In the genomic region with DNA sequence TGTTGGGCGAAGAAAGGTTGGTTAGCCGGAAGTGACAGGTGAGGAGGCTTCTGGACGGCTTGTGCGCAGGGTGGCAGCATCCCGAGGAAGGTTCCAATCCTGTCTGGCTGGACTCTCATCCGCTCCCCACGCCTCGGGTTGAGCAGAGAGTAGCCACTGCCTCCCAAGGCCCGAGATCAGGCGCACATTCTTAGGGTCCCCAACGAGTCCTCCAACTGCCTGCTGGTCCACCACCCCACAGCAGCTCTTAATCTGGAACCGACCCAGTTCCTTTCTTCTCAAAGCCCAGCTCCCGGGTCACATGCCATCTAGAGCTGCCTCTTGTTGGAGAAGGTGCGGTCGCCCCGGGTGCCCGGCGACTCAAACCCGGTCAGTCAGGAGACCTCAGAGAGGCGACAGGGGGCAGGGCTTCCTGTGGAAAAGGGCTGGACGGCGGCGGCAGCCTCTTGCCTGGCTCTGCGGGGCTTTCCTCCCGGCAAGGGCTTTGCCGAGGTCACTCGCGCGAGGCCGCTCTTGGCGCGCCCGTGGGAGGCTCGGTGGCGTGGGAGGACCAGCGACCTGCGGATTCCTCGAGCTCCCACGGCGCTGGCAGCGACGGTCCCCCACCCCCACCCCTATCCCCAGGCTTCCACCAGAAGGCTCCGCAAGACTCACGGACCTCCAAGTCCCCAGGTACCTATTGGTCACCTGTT, we compare ENCODE assay signal across 8 mouse cellular contexts. TPM values are rescaled to one million over a fixed set of nuclear protein-coding genes. Genes with fewer than 3 reads are reported as not detected.
A peak's percentile ranks its signal among the peaks of the same experiment; 100 is the strongest.
DNase-seq lines count a peak whose midpoint lies in the region; ATAC-seq and TF ChIP-seq lines count a peak whose summit lies in the region.

A gene (plus strand): TSS at position 306 of the 692 bp plus-strand sequence.

- H3K4me1 ChIP-seq in embryonic facial prominence, embryonic 12.5 days = peaks cover 11% of the 10 kb centered on the region
- peaks cover 7% of the 10 kb centered on the region for H3K4me1 ChIP-seq in liver, adult 2 months (ENCODE audit: control insufficient read depth, insufficient read depth, low read length)
- H3K4me1 ChIP-seq in midbrain, postnatal 0 days (ENCODE audit: insufficient read depth, low read length) = peaks cover 10% of the 10 kb centered on the region; the same call in 1 of the 2 replicates

- H3K79me2 ChIP-seq in liver, adult 2 months (ENCODE audit: control insufficient read depth, insufficient read depth, low read length) = peaks cover 3% of the 10 kb centered on the region; the same call in 1 of the 2 replicates

- 0 out of 2 replicates have a peak within 1 kb of the TSS, but pooled peaks have one; percentile 11 for H3K27ac ChIP-seq in embryonic facial prominence, embryonic 12.5 days
- H3K27ac ChIP-seq in liver, adult 2 months (replicated peaks; ENCODE audit: insufficient read depth, low read depth, low read length) = peak within 1 kb of the TSS; percentile 72
- no peak within 1 kb of the TSS for H3K27ac ChIP-seq in midbrain, postnatal 0 days (ENCODE audit: low read depth, low read length)

- 2% methylated on average over 37 of the region's 44 CpGs for WGBS in embryonic facial prominence, embryonic 12.5 days
- WGBS in liver, adult 2 months = 2% methylated on average over 40 of the region's 44 CpGs
- WGBS in midbrain, postnatal 0 days = under 1% methylated on average over 42 of the region's 44 CpGs

- 0 out of 2 replicates have a peak, but pooled peaks have one; percentile 9 for TF ChIP-seq CTCF in liver, adult 2 months (IDR thresholded peaks at IDR 0.05; ENCODE audit: low read depth, low read length)
- no peak for TF ChIP-seq CTCF in midbrain, postnatal 0 days (IDR thresholded peaks at IDR 0.05)

- H3K9ac ChIP-seq in embryonic facial prominence, embryonic 12.5 days = peak within 1 kb of the TSS; percentile 62
- peak within 1 kb of the TSS; percentile 72 for H3K9ac ChIP-seq in liver, adult 2 months (ENCODE audit: low read depth, low read length)
- H3K9ac ChIP-seq in midbrain, postnatal 0 days (replicated peaks; ENCODE audit: low read length, poor library complexity, severe bottlenecking) = peak within 1 kb of the TSS; percentile 50

- H3K27me3 ChIP-seq in embryonic facial prominence, embryonic 12.5 days = peaks cover 31% of the 10 kb centered on the region
- no peaks in the 10 kb centered on the region for H3K27me3 ChIP-seq in liver, adult 2 months (ENCODE audit: control insufficient read depth, insufficient read depth, low read length)
- H3K27me3 ChIP-seq in midbrain, postnatal 0 days (ENCODE audit: insufficient read depth, low read length) = peaks cover 14% of the 10 kb centered on the region

- H3K4me2 ChIP-seq in embryonic facial prominence, embryonic 12.5 days (replicated peaks) = peak within 1 kb of the TSS; percentile 99
- H3K4me2 ChIP-seq in midbrain, postnatal 0 days (ENCODE audit: low read depth, low read length, poor library complexity, severe bottlenecking) = peak within 1 kb of the TSS; percentile 99

- no peaks in the 10 kb centered on the region for H3K9me3 ChIP-seq in embryonic facial prominence, embryonic 12.5 days
- H3K9me3 ChIP-seq in midbrain, postnatal 0 days (ENCODE audit: low read length) = no peaks in the 10 kb centered on the region

- peak; percentile 43; the same call in 1 of the 2 replicates for TF ChIP-seq POLR2A in liver, adult 2 months (IDR thresholded peaks at IDR 0.05; ENCODE audit: extremely low read depth, insufficient read depth, low read length)

- H3K36me3 ChIP-seq in embryonic facial prominence, embryonic 12.5 days = no peaks in the 10 kb centered on the region
- no peaks in the 10 kb centered on the region for H3K36me3 ChIP-seq in liver, adult 2 months (ENCODE audit: control insufficient read depth, insufficient read depth, low read length)
- no peaks in the 10 kb centered on the region for H3K36me3 ChIP-seq in midbrain, postnatal 0 days (ENCODE audit: insufficient read depth, low read length)

- DNase-seq in 416B (ENCODE audit: low read depth) = peak; percentile 67
- peak; percentile 68 for DNase-seq in adrenal gland, postnatal 25 days
- peak; percentile 66 to 81 for DNase-seq in heart, adult 9 months (ENCODE audit: low spot score in 2 of 2)
- DNase-seq in kidney, adult 8-10 months = peak; percentile 61 to 63
- peak; percentile 48 for DNase-seq in liver, adult 2 months (ENCODE audit: extremely low read depth, low read depth, low spot score)
- no peak for DNase-seq in midbrain, postnatal 0 days (ENCODE audit: low spot score)
- DNase-seq in spleen, postnatal 14 days (ENCODE audit: low spot score in 2 of 2) = peak; percentile 61 to 67

- H3K4me3 ChIP-seq in embryonic facial prominence, embryonic 12.5 days = peak within 1 kb of the TSS; percentile 57
- H3K4me3 ChIP-seq in liver, adult 2 months (ENCODE audit: insufficient read depth, low read depth, low read length) = peak within 1 kb of the TSS; percentile 55
- H3K4me3 ChIP-seq in midbrain, postnatal 0 days (ENCODE audit: low read depth, low read length) = peak within 1 kb of the TSS; percentile 55

- peak; percentile 50; the same call in 1 of the 2 replicates for ATAC-seq in embryonic facial prominence, embryonic 12.5 days (ENCODE audit: insufficient number of reproducible peaks, insufficient read depth, low FRiP score, low TSS enrichment)
- peak; percentile 70 for ATAC-seq in midbrain, postnatal 0 days (ENCODE audit: low FRiP score)

RNA-seq across cellular contexts. Expression of the gene that starts here (rescaled TPM):
- 2.7 and 3.5 TPM in 2 replicates for total RNA-seq in adrenal gland, postnatal 25 days (2021)
- 3.6 and 3.9 TPM in 2 replicates for polyA plus RNA-seq in embryonic facial prominence, embryonic 12.5 days (2016; fragmentation: Nextera tagmentation; extraction: Ambion mirVana)
- 19.8 and 24.8 TPM in 2 replicates for total RNA-seq in liver, adult 2 months (2014; rRNA removed)
- 8.4 and 12.5 TPM in 2 replicates for polyA plus RNA-seq in liver, adult 2 months (2012; rRNA removed)
- total RNA-seq in midbrain, postnatal 0 days (2014; rRNA removed) = 1.4 and 2.6 TPM in 2 replicates
- polyA plus RNA-seq in midbrain, postnatal 0 days (2015; fragmentation: Nextera tagmentation; extraction: Ambion mirVana) = 2.6 and 2.9 TPM in 2 replicates
